Mouse (Mus musculus): ENCODE results near the gene Hoxa4. TPM values are rescaled to one million over a fixed set of nuclear protein-coding genes. Genes with fewer than 3 reads are reported as not detected.

The Hoxa4 gene
- polyA plus RNA-seq, 2 experiments: 0.14 to 0.26 TPM

- H3K27ac ChIP-seq: no peak within 1 kb of the TSS
- H3K4me1 ChIP-seq (replicated peaks; ENCODE audit: control insufficient read depth in 2 of 2, insufficient read depth in 2 of 2, low read length in 1 of 2): no peaks in the 10 kb centered on the region; a peak in 1 of 4 replicates
- no peaks in the 10 kb centered on the region for H3K36me3 ChIP-seq (replicated peaks; ENCODE audit: control insufficient read depth, insufficient read depth, low read depth)
- H3K9ac ChIP-seq (replicated peaks): no peak within 1 kb of the TSS
- no peaks in the 10 kb centered on the region for H3K9me3 ChIP-seq (ENCODE audit: control insufficient read depth, low read length)
- WGBS (ENCODE audit: insufficient replicate concordance): 1% methylated on average over 55 of the region's 55 CpGs
- DNase-seq (ENCODE audit: low read depth in 3 of 3, low spot score in 3 of 3) (peak in 1 of 3 experiments; percentile 19), ATAC-seq (ENCODE audit: insufficient read depth) (peak; percentile 47; the same call in 1 of the 2 replicates)
- no peak for TF ChIP-seq CTCF (IDR thresholded peaks at IDR 0.05; ENCODE audit: low read depth)
- no peak for TF ChIP-seq EP300 (IDR thresholded peaks at IDR 0.05; ENCODE audit: low read depth)
- peak within 1 kb of the TSS; percentile 53 to 57 for H3K4me3 ChIP-seq (ENCODE audit: insufficient read depth in 1 of 2, low read depth in 2 of 2, low read length in 2 of 2)
- H3K4me2 ChIP-seq (ENCODE audit: low read depth): peak within 1 kb of the TSS; percentile 67
- H3K27me3 ChIP-seq (ENCODE audit: control insufficient read depth, insufficient read depth, low read length): peaks cover 98% of the 10 kb centered on the region
Measured at GRCm38 (mm10) chr6:52158276-52159051, 33.1 kb downstream of the Hoxa4 start, which contains the start of gene Hoxa1. Gene Hoxa1, minus strand, starts transcription at chr6:52158317.

- WGBS (ENCODE audit: insufficient replicate concordance): 1% methylated on average over 31 of the region's 32 CpGs
- peak overlapping the region; percentile 67 for H3K4me2 ChIP-seq (ENCODE audit: low read depth)
- no peak overlapping the region for H3K27ac ChIP-seq
- H3K9me3 ChIP-seq (ENCODE audit: control insufficient read depth, low read length): no peaks in the 10 kb centered on the region
- peaks cover 98% of the 10 kb centered on the region for H3K27me3 ChIP-seq (ENCODE audit: control insufficient read depth, insufficient read depth, low read length)
- TF ChIP-seq CTCF (IDR thresholded peaks at IDR 0.05; ENCODE audit: low read depth) (no peak), EP300 (IDR thresholded peaks at IDR 0.05; ENCODE audit: low read depth) (no peak)
- H3K4me1 ChIP-seq (replicated peaks; ENCODE audit: control insufficient read depth in 2 of 2, insufficient read depth in 2 of 2, low read length in 1 of 2): no peaks in the 10 kb centered on the region; a peak in 1 of 4 replicates
- H3K4me3 ChIP-seq (ENCODE audit: insufficient read depth in 1 of 2, low read depth in 2 of 2, low read length in 2 of 2): peak overlapping the region; percentile 41 to 57
- no peak for DNase-seq (ENCODE audit: low read depth in 3 of 3, low spot score in 3 of 3)
- no peak overlapping the region for H3K9ac ChIP-seq (replicated peaks)
- no peaks in the 10 kb centered on the region for H3K36me3 ChIP-seq (replicated peaks; ENCODE audit: control insufficient read depth, insufficient read depth, low read depth)
- no peak for ATAC-seq (ENCODE audit: insufficient read depth)
Measured at GRCm38 (mm10) chr6:52157466-52158275, 33.9 kb downstream of the Hoxa4 start.

GRCm38 (mm10) chr6:52156551-52157200 is 34.9 kb downstream of the Hoxa4 start:
- Histone ChIP-seq H3K4me3 (ENCODE audit: insufficient read depth in 1 of 2, low read depth in 2 of 2, low read length in 2 of 2) (no peak overlapping the region), H3K36me3 (replicated peaks; ENCODE audit: control insufficient read depth, insufficient read depth, low read depth) (no peaks in the 10 kb centered on the region), H3K27me3 (ENCODE audit: control insufficient read depth, insufficient read depth, low read length) (peaks cover 96% of the 10 kb centered on the region), H3K4me1 (replicated peaks; ENCODE audit: control insufficient read depth in 2 of 2, insufficient read depth in 2 of 2, low read length in 1 of 2) (no peaks in the 10 kb centered on the region; a peak in 1 of 4 replicates), H3K9ac (replicated peaks) (no peak overlapping the region), H3K4me2 (ENCODE audit: low read depth) (peak overlapping the region; percentile 4; the same call in 1 of the 2 replicates), H3K27ac (no peak overlapping the region), H3K9me3 (ENCODE audit: control insufficient read depth, low read length) (no peaks in the 10 kb centered on the region)
- WGBS (ENCODE audit: insufficient replicate concordance): 2% methylated on average over 20 of the region's 20 CpGs
- ATAC-seq (ENCODE audit: insufficient read depth): no peak
- TF ChIP-seq EP300 (IDR thresholded peaks at IDR 0.05; ENCODE audit: low read depth): no peak
- TF ChIP-seq CTCF (IDR thresholded peaks at IDR 0.05; ENCODE audit: low read depth): no peak
- DNase-seq (ENCODE audit: low read depth in 3 of 3, low spot score in 3 of 3): no peak

DNA sequence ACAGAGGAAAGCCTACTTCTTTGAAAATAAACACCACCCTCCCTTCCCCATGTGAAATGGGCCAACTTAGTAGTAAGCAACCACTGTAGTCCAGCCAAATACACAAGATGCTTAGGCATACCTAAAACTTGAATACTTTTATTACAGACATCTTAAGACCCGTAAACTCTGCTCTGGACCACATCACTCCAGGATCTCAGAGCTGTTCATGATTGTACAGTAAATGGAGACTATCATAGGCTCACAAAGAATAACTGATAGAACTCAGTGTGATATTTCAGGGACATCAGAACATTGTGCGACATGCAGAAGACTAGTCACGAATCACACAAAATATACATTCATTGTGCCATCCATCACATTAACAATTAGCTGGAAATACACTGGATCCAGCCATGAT is 36.1 kb downstream of the Hoxa4 start:
- H3K9me3 ChIP-seq (ENCODE audit: control insufficient read depth, low read length): no peaks in the 10 kb centered on the region
- no peaks in the 10 kb centered on the region; a peak in 1 of 4 replicates for H3K4me1 ChIP-seq (replicated peaks; ENCODE audit: control insufficient read depth in 2 of 2, insufficient read depth in 2 of 2, low read length in 1 of 2)
- no peak overlapping the region for H3K4me3 ChIP-seq (ENCODE audit: insufficient read depth in 1 of 2, low read depth in 2 of 2, low read length in 2 of 2)
- no peak for ATAC-seq (ENCODE audit: insufficient read depth)
- H3K9ac ChIP-seq (replicated peaks): no peak overlapping the region
- peaks cover 92% of the 10 kb centered on the region for H3K27me3 ChIP-seq (ENCODE audit: control insufficient read depth, insufficient read depth, low read length)
- H3K4me2 ChIP-seq (ENCODE audit: low read depth): no peak overlapping the region
- H3K36me3 ChIP-seq (replicated peaks; ENCODE audit: control insufficient read depth, insufficient read depth, low read depth): no peaks in the 10 kb centered on the region
- H3K27ac ChIP-seq: no peak overlapping the region
- DNase-seq (ENCODE audit: low read depth in 3 of 3, low spot score in 3 of 3): no peak
- WGBS (ENCODE audit: insufficient replicate concordance): 49% methylated on average over 3 of the region's 3 CpGs
- TF ChIP-seq CTCF (IDR thresholded peaks at IDR 0.05; ENCODE audit: low read depth) (no peak), EP300 (IDR thresholded peaks at IDR 0.05; ENCODE audit: low read depth) (no peak)
